Mouse (Mus musculus): ENCODE data around the gene Obox5.
"Not testable (repeated sequence)": the region's sequence is repeated elsewhere in the genome, so short reads cannot be mapped to it uniquely, and the experiment has no call there.

The Obox5 gene

DNA sequence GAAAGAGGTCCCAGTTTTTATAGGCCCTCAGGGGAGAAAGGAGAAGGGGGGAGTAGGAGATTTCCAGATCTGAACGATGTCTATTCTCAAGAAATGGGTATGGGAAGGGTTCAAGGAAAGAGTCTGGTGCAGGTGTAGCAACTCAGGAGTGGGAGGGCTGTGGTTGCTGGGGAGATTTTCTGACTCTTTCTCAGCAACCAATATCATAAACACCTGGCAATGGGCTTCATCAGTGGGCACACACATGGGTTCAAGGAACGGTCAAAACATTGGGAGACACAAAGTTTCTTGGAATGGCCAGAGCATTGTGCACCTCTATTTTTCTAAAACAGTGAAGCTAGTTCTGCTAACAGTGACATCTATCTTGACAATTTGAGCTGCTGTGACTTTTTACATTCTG lies at the start of gene Obox5:
Gene Obox5 (plus strand): TSS at position 301 of the 400 bp plus-strand sequence.
- DNase-seq = not testable (repeated sequence)

DNA sequence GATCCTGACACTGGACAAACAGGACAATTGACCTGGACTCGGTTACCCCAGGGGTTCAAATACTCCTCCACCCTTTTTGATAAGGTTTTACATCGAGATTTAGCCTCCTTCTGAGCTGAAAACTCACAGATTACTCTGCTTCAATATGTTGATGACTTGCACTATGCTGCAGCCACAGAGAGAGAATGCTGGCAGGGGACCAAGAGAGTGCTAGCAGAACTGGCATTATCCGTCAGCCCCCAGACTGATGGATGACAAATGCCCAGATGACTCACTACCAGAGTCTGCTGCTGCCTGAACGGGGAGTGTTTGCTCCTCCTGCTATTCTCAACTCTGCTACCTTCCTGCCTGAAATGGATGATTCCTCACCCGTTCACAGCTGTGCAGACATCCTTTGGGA lies 635 bp upstream of the Obox5 start:
- DNase-seq = not testable (repeated sequence)

Data from lung, postnatal 10 days (tissue).